Mouse (Mus musculus): ENCODE data around the gene Saal1.

- no peak for TF ChIP-seq ZNF384 (IDR thresholded peaks at IDR 0.05; ENCODE audit: low read depth, low read length)
- no peak for TF ChIP-seq CHD2 (IDR thresholded peaks at IDR 0.05; ENCODE audit: low read depth, low read length)
Measured at GRCm38 (mm10) chr7:46732458-46732857, 22.0 kb upstream of the Saal1 start, which contains the start of gene Saa4.
